Mouse (Mus musculus): ENCODE measurements around the gene Cdh13. TPM values are rescaled to one million over a fixed set of nuclear protein-coding genes. Genes with fewer than 3 reads are reported as not detected.

Gene Cdh13
- polyA plus RNA-seq, 1 experiment from 2014 or later = 15.7 TPM

GRCm38 (mm10) chr8:118357067-118357466 is 73.5 kb downstream of the Cdh13 start:
- WGBS = 89% methylated on average over 5 of the region's 5 CpGs
- no peak for ATAC-seq (ENCODE audit: low FRiP score, low read depth)
- H3K27ac ChIP-seq = no peak overlapping the region
- H3K4me1 ChIP-seq = no peaks in the 10 kb centered on the region
- H3K36me3 ChIP-seq = no peaks in the 10 kb centered on the region
- H3K9me3 ChIP-seq = no peaks in the 10 kb centered on the region
- H3K4me2 ChIP-seq (replicated peaks) = no peak overlapping the region
- no peak overlapping the region for H3K4me3 ChIP-seq
- H3K27me3 ChIP-seq = no peaks in the 10 kb centered on the region
- H3K9ac ChIP-seq = no peak overlapping the region

- WGBS = 92% methylated on average over 7 of the region's 7 CpGs
- no peaks in the 10 kb centered on the region for H3K27me3 ChIP-seq
- H3K36me3 ChIP-seq = no peaks in the 10 kb centered on the region
Measured at GRCm38 (mm10) chr8:118357596-118357995, 74.1 kb downstream of the Cdh13 start.

GRCm38 (mm10) chr8:118363781-118364180 is 80.2 kb downstream of the Cdh13 start:
- Histone ChIP-seq H3K27ac (no peak overlapping the region), H3K9me3 (no peaks in the 10 kb centered on the region), H3K36me3 (no peaks in the 10 kb centered on the region), H3K9ac (no peak overlapping the region), H3K4me3 (no peak overlapping the region), H3K27me3 (no peaks in the 10 kb centered on the region), H3K4me2 (replicated peaks) (no peak overlapping the region), H3K4me1 (no peaks in the 10 kb centered on the region)
- no peak for ATAC-seq (ENCODE audit: low FRiP score, low read depth)
- 78% methylated on average over 3 of the region's 3 CpGs for WGBS

More at GRCm38 (mm10) chr8:118357596-118357995, 74.1 kb downstream of the Cdh13 start:
- Histone ChIP-seq H3K27ac (no peak overlapping the region), H3K4me3 (no peak overlapping the region), H3K9ac (no peak overlapping the region), H3K4me2 (replicated peaks) (no peak overlapping the region), H3K4me1 (no peaks in the 10 kb centered on the region), H3K9me3 (no peaks in the 10 kb centered on the region)
- ATAC-seq (ENCODE audit: low FRiP score, low read depth) = no peak

- Histone ChIP-seq H3K27ac (no peak overlapping the region), H3K9me3 (no peaks in the 10 kb centered on the region), H3K27me3 (no peaks in the 10 kb centered on the region), H3K9ac (no peak overlapping the region), H3K4me1 (no peaks in the 10 kb centered on the region), H3K36me3 (no peaks in the 10 kb centered on the region), H3K4me2 (replicated peaks) (no peak overlapping the region), H3K4me3 (no peak overlapping the region)
- 84% methylated on average over 3 of the region's 3 CpGs for WGBS
- ATAC-seq (ENCODE audit: low FRiP score, low read depth) = no peak
Measured at GRCm38 (mm10) chr8:118373092-118373491, 89.6 kb downstream of the Cdh13 start.

GRCm38 (mm10) chr8:118374738-118375137 is 91.2 kb downstream of the Cdh13 start:
- no peak for ATAC-seq (ENCODE audit: low FRiP score, low read depth)
- Histone ChIP-seq H3K27ac (no peak overlapping the region), H3K36me3 (no peaks in the 10 kb centered on the region), H3K4me2 (replicated peaks) (no peak overlapping the region), H3K9me3 (no peaks in the 10 kb centered on the region), H3K27me3 (no peaks in the 10 kb centered on the region), H3K9ac (no peak overlapping the region), H3K4me3 (no peak overlapping the region), H3K4me1 (peaks cover 9% of the 10 kb centered on the region)
- WGBS = 66% methylated on average over 6 of the region's 6 CpGs

- 57% methylated on average over 3 of the region's 3 CpGs for WGBS
Measured at GRCm38 (mm10) chr8:118376791-118377190, 93.3 kb downstream of the Cdh13 start.

GRCm38 (mm10) chr8:118378985-118379384 is 95.5 kb downstream of the Cdh13 start:
- no peak overlapping the region for H3K4me2 ChIP-seq (replicated peaks)
- no peaks in the 10 kb centered on the region for H3K9me3 ChIP-seq
- peaks cover 21% of the 10 kb centered on the region for H3K4me1 ChIP-seq
- H3K9ac ChIP-seq = no peak overlapping the region
- no peak for ATAC-seq (ENCODE audit: low FRiP score, low read depth)
- H3K36me3 ChIP-seq = no peaks in the 10 kb centered on the region
- whole genome bisulfite sequencing = 73% methylated on average over 8 of the region's 8 CpGs
- H3K27me3 ChIP-seq = no peaks in the 10 kb centered on the region
- H3K27ac ChIP-seq = no peak overlapping the region
- no peak overlapping the region for H3K4me3 ChIP-seq

More at GRCm38 (mm10) chr8:118376791-118377190, 93.3 kb downstream of the Cdh13 start:
- Histone ChIP-seq H3K27ac (no peak overlapping the region), H3K4me1 (peaks cover 21% of the 10 kb centered on the region), H3K4me2 (replicated peaks) (no peak overlapping the region), H3K36me3 (no peaks in the 10 kb centered on the region), H3K9me3 (no peaks in the 10 kb centered on the region), H3K4me3 (no peak overlapping the region), H3K27me3 (no peaks in the 10 kb centered on the region), H3K9ac (no peak overlapping the region)
- no peak for ATAC-seq (ENCODE audit: low FRiP score, low read depth)

GRCm38 (mm10) chr8:118379657-118380056 is 96.1 kb downstream of the Cdh13 start:
- H3K27ac ChIP-seq = no peak overlapping the region
- peaks cover 21% of the 10 kb centered on the region for H3K4me1 ChIP-seq
- H3K4me2 ChIP-seq (replicated peaks) = no peak overlapping the region
- no peak for ATAC-seq (ENCODE audit: low FRiP score, low read depth)
- H3K27me3 ChIP-seq = no peaks in the 10 kb centered on the region
- H3K4me3 ChIP-seq = no peak overlapping the region
- 50% methylated on average over 3 of the region's 3 CpGs for WGBS
- H3K9ac ChIP-seq = no peak overlapping the region
- H3K9me3 ChIP-seq = no peaks in the 10 kb centered on the region
- no peaks in the 10 kb centered on the region for H3K36me3 ChIP-seq

- no peaks in the 10 kb centered on the region for H3K9me3 ChIP-seq
- ATAC-seq (ENCODE audit: low FRiP score, low read depth) = no peak
- no peak overlapping the region for H3K9ac ChIP-seq
- H3K4me2 ChIP-seq (replicated peaks) = no peak overlapping the region
- no peak overlapping the region for H3K4me3 ChIP-seq
- no peak overlapping the region for H3K27ac ChIP-seq
- WGBS = 74% methylated on average over 8 of the region's 8 CpGs
- peaks cover 21% of the 10 kb centered on the region for H3K4me1 ChIP-seq
- H3K27me3 ChIP-seq = no peaks in the 10 kb centered on the region
- H3K36me3 ChIP-seq = no peaks in the 10 kb centered on the region
Measured at GRCm38 (mm10) chr8:118380058-118380457, 96.5 kb downstream of the Cdh13 start.

GRCm38 (mm10) chr8:118380782-118381181 is 97.2 kb downstream of the Cdh13 start:
- no peaks in the 10 kb centered on the region for H3K36me3 ChIP-seq
- H3K9me3 ChIP-seq = peaks cover 2% of the 10 kb centered on the region; the same call in 1 of the 2 replicates
- no peak overlapping the region for H3K4me3 ChIP-seq
- H3K4me2 ChIP-seq (replicated peaks) = no peak overlapping the region
- ATAC-seq (ENCODE audit: low FRiP score, low read depth) = no peak
- H3K9ac ChIP-seq = no peak overlapping the region
- no peaks in the 10 kb centered on the region for H3K27me3 ChIP-seq
- peaks cover 21% of the 10 kb centered on the region for H3K4me1 ChIP-seq
- H3K27ac ChIP-seq = no peak overlapping the region
- 88% methylated on average over 9 of the region's 9 CpGs for WGBS

- H3K4me3 ChIP-seq = no peak overlapping the region
- peaks cover 21% of the 10 kb centered on the region for H3K4me1 ChIP-seq
- H3K9ac ChIP-seq = no peak overlapping the region
- no peak for ATAC-seq (ENCODE audit: low FRiP score, low read depth)
- no peak overlapping the region for H3K27ac ChIP-seq
- H3K36me3 ChIP-seq = no peaks in the 10 kb centered on the region
- peaks cover 4% of the 10 kb centered on the region; the same call in 1 of the 2 replicates for H3K9me3 ChIP-seq
- H3K27me3 ChIP-seq = no peaks in the 10 kb centered on the region
- no peak overlapping the region for H3K4me2 ChIP-seq (replicated peaks)
- 87% methylated on average over 7 of the region's 7 CpGs for WGBS
Measured at GRCm38 (mm10) chr8:118381641-118382040, 98.1 kb downstream of the Cdh13 start.

GRCm38 (mm10) chr8:118384314-118384713 is 100.8 kb downstream of the Cdh13 start:
- Histone ChIP-seq H3K27ac (no peak overlapping the region), H3K4me2 (replicated peaks) (no peak overlapping the region), H3K4me1 (peaks cover 17% of the 10 kb centered on the region), H3K27me3 (no peaks in the 10 kb centered on the region), H3K9me3 (peaks cover 4% of the 10 kb centered on the region; the same call in 1 of the 2 replicates), H3K4me3 (no peak overlapping the region), H3K9ac (no peak overlapping the region), H3K36me3 (no peaks in the 10 kb centered on the region)
- no peak for ATAC-seq (ENCODE audit: low FRiP score, low read depth)
- 95% methylated on average over 5 of the region's 5 CpGs for WGBS

- Histone ChIP-seq H3K27me3 (no peaks in the 10 kb centered on the region), H3K36me3 (no peaks in the 10 kb centered on the region), H3K9me3 (peaks cover 4% of the 10 kb centered on the region; the same call in 1 of the 2 replicates), H3K4me3 (no peak overlapping the region), H3K27ac (no peak overlapping the region), H3K4me1 (no peaks in the 10 kb centered on the region), H3K4me2 (replicated peaks) (no peak overlapping the region), H3K9ac (no peak overlapping the region)
- 70% methylated on average over 3 of the region's 3 CpGs for WGBS
- ATAC-seq (ENCODE audit: low FRiP score, low read depth) = no peak
Measured at GRCm38 (mm10) chr8:118389456-118389855, 105.9 kb downstream of the Cdh13 start.
